In the genomic region with DNA sequence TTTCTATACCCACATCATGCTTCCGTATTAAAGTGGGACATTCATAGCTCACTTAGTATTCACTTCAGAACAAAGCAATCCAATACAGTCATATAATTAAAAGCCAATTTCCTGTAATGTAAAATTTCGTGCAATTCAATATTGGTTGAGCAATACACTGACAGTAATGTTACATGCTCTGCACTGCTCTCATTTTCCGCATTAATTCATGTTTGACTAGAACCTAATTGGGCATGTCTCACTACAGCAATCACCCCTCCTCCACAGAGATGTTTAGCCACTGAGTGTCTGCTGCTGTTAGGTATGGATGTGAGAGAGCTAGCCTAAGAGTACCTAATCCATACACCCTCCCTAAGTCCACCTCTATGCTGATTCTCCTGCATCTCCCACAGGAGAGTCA, we compare ENCODE assay signal across 21 mouse cellular contexts.
A peak's percentile ranks its signal among the peaks of the same experiment; 100 is the strongest.
DNase-seq lines count a peak whose midpoint lies in the region; ATAC-seq and TF ChIP-seq lines count a peak whose summit lies in the region.
"Had no signal": no experiment of that assay in that cellular context is flagged by ENCODE, and none has a peak within 500 bp of the region (broad histone marks: within the 10 kb centered on the region; RNA-seq: fewer than 3 reads in every experiment).

No protein-coding gene starts in this region.

- H3K9ac ChIP-seq in hindbrain, embryonic 13.5 days: no peak overlapping the region
- H3K9ac ChIP-seq in midbrain, postnatal 0 days (replicated peaks; ENCODE audit: low read length, poor library complexity, severe bottlenecking): no peak overlapping the region
- H3K9ac ChIP-seq in midbrain, embryonic 14.5 days (replicated peaks; ENCODE audit: low read length): no peak overlapping the region
- no peak overlapping the region for H3K9ac ChIP-seq in neural tube, embryonic 14.5 days (replicated peaks; ENCODE audit: low read depth, low read length)
- H3K9ac ChIP-seq: embryonic facial prominence, embryonic 12.5 days; forebrain, embryonic 12.5 days had no signal

- no peak overlapping the region for H3K4me2 ChIP-seq in hindbrain, embryonic 13.5 days
- no peak overlapping the region for H3K4me2 ChIP-seq in midbrain, postnatal 0 days (ENCODE audit: low read depth, low read length, poor library complexity, severe bottlenecking)
- H3K4me2 ChIP-seq in midbrain, embryonic 14.5 days (ENCODE audit: low read length): no peak overlapping the region
- H3K4me2 ChIP-seq in neural tube, embryonic 14.5 days (ENCODE audit: low read depth, low read length): no peak overlapping the region
- H3K4me2 ChIP-seq: embryonic facial prominence, embryonic 12.5 days; forebrain, embryonic 12.5 days had no signal

- DNase-seq in hindbrain, embryonic 10.5 days (ENCODE audit: low spot score): no peak
- peak; percentile 19 for DNase-seq in midbrain, postnatal 0 days (ENCODE audit: low spot score)
- DNase-seq in midbrain, embryonic 14.5 days: no peak
- DNase-seq in brain, embryonic 14.5 days (ENCODE audit: low read depth): peak; percentile 13
- no peak for DNase-seq in gastrocnemius, postnatal 10 days
- DNase-seq: adrenal gland, adult 2 months; adrenal gland, postnatal 36 days; cerebellum, adult 11 months; cerebellum, adult 8-10 months; cerebellum, postnatal 14 days; heart, adult 18-20 months; heart, postnatal 10 days; heart, postnatal 4 days had no signal

- no peaks in the 10 kb centered on the region for H3K36me3 ChIP-seq in hindbrain, embryonic 13.5 days
- no peaks in the 10 kb centered on the region for H3K36me3 ChIP-seq in hindbrain, embryonic 10.5 days
- H3K36me3 ChIP-seq in midbrain, postnatal 0 days (ENCODE audit: insufficient read depth, low read length): no peaks in the 10 kb centered on the region
- no peaks in the 10 kb centered on the region for H3K36me3 ChIP-seq in midbrain, embryonic 14.5 days (ENCODE audit: control insufficient read depth, insufficient read depth, low read length)
- no peaks in the 10 kb centered on the region for H3K36me3 ChIP-seq in neural tube, embryonic 14.5 days (ENCODE audit: control insufficient read depth, insufficient read depth, low read length)
- H3K36me3 ChIP-seq: embryonic facial prominence, embryonic 12.5 days; forebrain, embryonic 12.5 days; heart, embryonic 10.5 days had no signal

- TF ChIP-seq POLR2A in brain, embryonic 14.5 days (IDR thresholded peaks at IDR 0.05; ENCODE audit: borderline replicate concordance, extremely low read depth, insufficient read depth, insufficient read length, poor library complexity, severe bottlenecking): no peak

- TF ChIP-seq CTCF in midbrain, postnatal 0 days (IDR thresholded peaks at IDR 0.05): no peak
- no peak for TF ChIP-seq CTCF in brain, embryonic 14.5 days (IDR thresholded peaks at IDR 0.05; ENCODE audit: borderline replicate concordance, extremely low read depth, insufficient read depth, insufficient read length)

- H3K9me3 ChIP-seq in hindbrain, embryonic 13.5 days: no peaks in the 10 kb centered on the region
- no peaks in the 10 kb centered on the region for H3K9me3 ChIP-seq in hindbrain, embryonic 10.5 days
- no peaks in the 10 kb centered on the region for H3K9me3 ChIP-seq in midbrain, postnatal 0 days (ENCODE audit: low read length)
- no peaks in the 10 kb centered on the region for H3K9me3 ChIP-seq in midbrain, embryonic 14.5 days (ENCODE audit: control insufficient read depth, low read length)
- no peaks in the 10 kb centered on the region for H3K9me3 ChIP-seq in neural tube, embryonic 14.5 days (ENCODE audit: control insufficient read depth, low read length)
- H3K9me3 ChIP-seq: embryonic facial prominence, embryonic 12.5 days; forebrain, embryonic 12.5 days; heart, embryonic 10.5 days had no signal

- WGBS in hindbrain, embryonic 13.5 days: 75% methylated on average over 3 of the region's 3 CpGs
- 85% methylated on average over 3 of the region's 3 CpGs for WGBS in hindbrain, embryonic 10.5 days
- 81% methylated on average over 3 of the region's 3 CpGs for WGBS in midbrain, postnatal 0 days
- 92% methylated on average over 3 of the region's 3 CpGs for WGBS in midbrain, embryonic 14.5 days
- WGBS in neural tube, embryonic 14.5 days: 76% methylated on average over 3 of the region's 3 CpGs

- H3K27ac ChIP-seq in hindbrain, embryonic 13.5 days: no peak overlapping the region; the same call in 1 of the 2 replicates
- H3K27ac ChIP-seq in hindbrain, embryonic 10.5 days: no peak overlapping the region
- H3K27ac ChIP-seq in midbrain, postnatal 0 days (ENCODE audit: low read depth, low read length): no peak overlapping the region
- H3K27ac ChIP-seq in midbrain, embryonic 14.5 days (replicated peaks; ENCODE audit: low read depth, low read length): no peak overlapping the region
- no peak overlapping the region for H3K27ac ChIP-seq in neural tube, embryonic 14.5 days (ENCODE audit: low read depth, low read length)
- H3K27ac ChIP-seq: embryonic facial prominence, embryonic 12.5 days; forebrain, embryonic 12.5 days; heart, embryonic 10.5 days had no signal

- peak; percentile 52 for ATAC-seq in hindbrain, embryonic 13.5 days (ENCODE audit: low FRiP score)
- no peak for ATAC-seq in midbrain, postnatal 0 days (ENCODE audit: low FRiP score)
- ATAC-seq in midbrain, embryonic 14.5 days (ENCODE audit: low FRiP score, low TSS enrichment): no peak
- ATAC-seq in neural tube, embryonic 14.5 days (ENCODE audit: low read depth): peak; percentile 65; the same call in 1 of the 2 replicates
- ATAC-seq: inflammation-experienced regulatory T-cells, adult 6 months; intestine, postnatal 0 days had no signal

- no peak overlapping the region for H3K4me3 ChIP-seq in hindbrain, embryonic 13.5 days
- H3K4me3 ChIP-seq in hindbrain, embryonic 10.5 days: no peak overlapping the region
- H3K4me3 ChIP-seq in midbrain, postnatal 0 days (ENCODE audit: low read depth, low read length): no peak overlapping the region
- H3K4me3 ChIP-seq in midbrain, embryonic 14.5 days (replicated peaks; ENCODE audit: low read depth, low read length): no peak overlapping the region
- no peak overlapping the region for H3K4me3 ChIP-seq in neural tube, embryonic 14.5 days (ENCODE audit: low read depth, low read length)
- H3K4me3 ChIP-seq: embryonic facial prominence, embryonic 12.5 days; forebrain, embryonic 12.5 days; heart, embryonic 10.5 days had no signal

- no peaks in the 10 kb centered on the region for H3K27me3 ChIP-seq in hindbrain, embryonic 13.5 days
- H3K27me3 ChIP-seq in hindbrain, embryonic 10.5 days (ENCODE audit: insufficient read depth, poor library complexity, severe bottlenecking): no peaks in the 10 kb centered on the region
- H3K27me3 ChIP-seq in midbrain, postnatal 0 days (ENCODE audit: insufficient read depth, low read length): no peaks in the 10 kb centered on the region
- H3K27me3 ChIP-seq in midbrain, embryonic 14.5 days (ENCODE audit: control insufficient read depth, insufficient read depth, low read length): no peaks in the 10 kb centered on the region
- no peaks in the 10 kb centered on the region for H3K27me3 ChIP-seq in neural tube, embryonic 14.5 days (ENCODE audit: control insufficient read depth, insufficient read depth, low read length)
- H3K27me3 ChIP-seq: CH12.LX; embryonic facial prominence, embryonic 12.5 days; forebrain, embryonic 12.5 days had no signal

- H3K4me1 ChIP-seq in hindbrain, embryonic 13.5 days (replicated peaks): no peaks in the 10 kb centered on the region
- 0 out of 2 replicates have a peak, but pooled peaks cover 6% of the 10 kb centered on the region for H3K4me1 ChIP-seq in hindbrain, embryonic 10.5 days (replicated peaks)
- H3K4me1 ChIP-seq in midbrain, postnatal 0 days (ENCODE audit: insufficient read depth, low read length): no peaks in the 10 kb centered on the region
- no peaks in the 10 kb centered on the region for H3K4me1 ChIP-seq in midbrain, embryonic 14.5 days (ENCODE audit: control insufficient read depth, insufficient read depth, low read length)
- H3K4me1 ChIP-seq in neural tube, embryonic 14.5 days (ENCODE audit: control insufficient read depth, insufficient read depth, low read length): no peaks in the 10 kb centered on the region
- H3K4me1 ChIP-seq: embryonic facial prominence, embryonic 12.5 days; forebrain, embryonic 12.5 days; heart, embryonic 10.5 days had no signal

Comparison
In these comparisons a context has a peak if more than half of its experiments do, and no peak if none do; other contexts are left out.
1. DNase-seq: peak in midbrain, postnatal 0 days (single experiment) and brain, embryonic 14.5 days (single experiment); none in hindbrain, embryonic 10.5 days (single experiment), midbrain, embryonic 14.5 days (single experiment) and gastrocnemius, postnatal 10 days (single experiment).
2. ATAC-seq: peak in hindbrain, embryonic 13.5 days (single experiment) and neural tube, embryonic 14.5 days (single experiment); none in midbrain, postnatal 0 days (single experiment) and midbrain, embryonic 14.5 days (single experiment).